Mouse (Mus musculus): Measurements from ENCODE around the gene Rif1. TPM values are rescaled to one million over a fixed set of nuclear protein-coding genes. Genes with fewer than 3 reads are reported as not detected.
"Not testable (repeated sequence)": the region's sequence is repeated elsewhere in the genome, so short reads cannot be mapped to it uniquely, and the experiment has no call there.

Gene Rif1
- polyA plus RNA-seq, 2 experiments = 25.6 to 45.2 TPM

DNA sequence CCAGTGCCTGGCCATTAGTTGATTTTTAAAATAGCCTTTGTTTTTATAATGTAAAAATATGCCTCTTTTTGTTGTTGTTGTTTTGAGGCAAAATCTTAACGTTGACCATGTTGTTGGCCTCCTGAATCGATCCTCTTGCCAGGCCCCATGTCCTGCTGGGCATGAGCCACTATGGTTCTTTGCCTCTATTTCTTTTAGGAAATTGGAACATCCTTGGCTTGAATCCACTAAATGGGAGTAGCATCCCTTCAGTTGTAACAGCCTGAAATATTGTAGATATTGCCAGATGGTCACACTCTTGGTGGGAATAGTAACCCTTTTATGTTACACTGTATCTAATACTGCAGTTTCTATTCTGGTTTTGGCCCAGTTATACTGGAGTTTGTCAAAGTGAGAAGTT lies 11.9 kb downstream of the Rif1 start:
- H3K36me3 ChIP-seq (ENCODE audit: control insufficient read depth, insufficient read depth, low read length) = peaks cover 75% of the 10 kb centered on the region
- WGBS = 93% methylated on average over 2 of the region's 2 CpGs
- ATAC-seq (ENCODE audit: low FRiP score, low read depth) = no peak
- H3K4me3 ChIP-seq (replicated peaks; ENCODE audit: low read length) = no peak overlapping the region
- H3K27ac ChIP-seq (replicated peaks; ENCODE audit: low read depth, low read length) = no peak overlapping the region
- H3K27me3 ChIP-seq (ENCODE audit: control insufficient read depth, insufficient read depth, low read length) = no peaks in the 10 kb centered on the region
- DNase-seq (ENCODE audit: low spot score) = no peak
- H3K9ac ChIP-seq (ENCODE audit: low read depth, low read length, severe bottlenecking) = no peak overlapping the region
- no peak for TF ChIP-seq POLR2A (IDR thresholded peaks at IDR 0.05; ENCODE audit: borderline replicate concordance, extremely low read depth, insufficient read depth, insufficient read length)
- H3K9me3 ChIP-seq (ENCODE audit: control insufficient read depth, low read length) = no peaks in the 10 kb centered on the region
- H3K4me2 ChIP-seq (replicated peaks; ENCODE audit: low read depth, low read length, severe bottlenecking) = no peak overlapping the region
- no peaks in the 10 kb centered on the region for H3K4me1 ChIP-seq (ENCODE audit: control insufficient read depth, insufficient read depth, low read length)

DNA sequence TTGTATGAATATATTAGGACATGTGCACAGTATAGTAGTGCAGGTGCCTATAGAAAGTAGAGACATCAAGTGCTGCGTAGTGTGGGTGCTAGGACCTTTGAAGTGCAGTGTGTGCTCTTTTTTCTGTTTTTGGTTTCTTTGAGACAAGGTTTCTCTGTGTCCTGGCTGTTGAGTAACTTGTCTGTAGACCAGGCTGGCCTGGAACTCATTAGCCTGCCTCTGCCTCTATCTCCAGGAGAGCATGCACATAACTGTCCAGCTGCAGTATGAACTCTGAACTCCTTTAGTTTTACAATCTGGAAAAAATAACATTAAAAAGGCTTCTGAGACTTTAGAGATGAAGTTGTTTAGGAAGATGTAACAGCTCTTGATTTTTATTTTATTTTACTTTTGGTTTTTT lies 41.5 kb downstream of the Rif1 start:
- H3K4me2 ChIP-seq (replicated peaks; ENCODE audit: low read depth, low read length, severe bottlenecking) = no peak overlapping the region
- no peak overlapping the region for H3K27ac ChIP-seq (replicated peaks; ENCODE audit: low read depth, low read length)
- no peak for DNase-seq (ENCODE audit: low spot score)
- H3K9me3 ChIP-seq (ENCODE audit: control insufficient read depth, low read length) = no peaks in the 10 kb centered on the region
- peaks cover 81% of the 10 kb centered on the region for H3K36me3 ChIP-seq (ENCODE audit: control insufficient read depth, insufficient read depth, low read length)
- H3K27me3 ChIP-seq (ENCODE audit: control insufficient read depth, insufficient read depth, low read length) = no peaks in the 10 kb centered on the region
- H3K4me1 ChIP-seq (ENCODE audit: control insufficient read depth, insufficient read depth, low read length) = no peaks in the 10 kb centered on the region
- no peak overlapping the region for H3K9ac ChIP-seq (ENCODE audit: low read depth, low read length, severe bottlenecking)
- no peak for ATAC-seq (ENCODE audit: low FRiP score, low read depth)
- H3K4me3 ChIP-seq (replicated peaks; ENCODE audit: low read length) = no peak overlapping the region
- WGBS = 60% methylated on average over 1 of the region's 1 CpGs
- no peak for TF ChIP-seq POLR2A (IDR thresholded peaks at IDR 0.05; ENCODE audit: borderline replicate concordance, extremely low read depth, insufficient read depth, insufficient read length)

DNA sequence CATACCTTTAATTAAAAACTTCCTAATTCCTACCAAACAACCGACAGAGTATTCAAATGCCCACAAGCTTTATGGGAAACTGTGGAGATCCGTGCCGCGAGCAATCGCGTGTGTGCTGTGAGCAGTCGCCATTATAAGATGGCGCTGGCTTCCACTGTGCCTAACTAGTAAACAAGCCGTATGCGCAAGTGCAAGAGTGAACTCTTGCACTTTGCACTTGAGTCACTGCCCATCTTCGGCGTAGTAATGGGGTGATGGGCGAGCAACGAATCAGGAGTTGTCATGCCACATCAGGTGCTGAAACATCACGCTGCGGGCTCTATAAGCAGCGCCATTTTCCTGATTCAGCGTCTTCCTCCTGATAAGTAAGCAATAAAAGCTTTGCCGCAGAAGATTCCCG lies 58.7 kb downstream of the Rif1 start:
- DNase-seq (ENCODE audit: low spot score); H3K9me3 ChIP-seq (ENCODE audit: control insufficient read depth, low read length); H3K4me2 ChIP-seq (replicated peaks; ENCODE audit: low read depth, low read length, severe bottlenecking); H3K9ac ChIP-seq (ENCODE audit: low read depth, low read length, severe bottlenecking); H3K4me3 ChIP-seq (replicated peaks; ENCODE audit: low read length); H3K27ac ChIP-seq (replicated peaks; ENCODE audit: low read depth, low read length); H3K27me3 ChIP-seq (ENCODE audit: control insufficient read depth, insufficient read depth, low read length); H3K4me1 ChIP-seq (ENCODE audit: control insufficient read depth, insufficient read depth, low read length); ATAC-seq (ENCODE audit: low FRiP score, low read depth): not testable (repeated sequence)
- 97% methylated on average over 20 of the region's 20 CpGs for WGBS
- peaks cover 15% of the 10 kb centered on the region for H3K36me3 ChIP-seq (ENCODE audit: control insufficient read depth, insufficient read depth, low read length)

DNA sequence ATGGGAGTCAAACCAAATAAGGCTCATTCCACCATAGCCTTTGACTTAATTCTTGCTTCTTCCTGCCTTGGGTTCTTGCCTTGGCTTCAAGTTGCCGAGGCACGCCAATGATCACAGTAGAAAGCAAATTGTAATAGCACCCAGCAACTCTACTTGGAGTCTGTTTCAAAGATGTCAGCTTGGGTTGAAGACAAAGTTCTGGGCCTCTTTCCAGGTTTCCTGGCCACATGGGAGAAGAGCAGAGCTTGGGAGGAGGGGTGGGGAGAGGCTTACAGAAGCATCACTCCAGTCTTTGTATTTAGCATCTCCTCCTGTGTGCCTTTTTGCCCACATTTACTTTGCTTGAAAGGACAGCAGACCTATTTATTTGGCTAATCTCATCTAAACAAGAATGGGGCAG lies 60.7 kb downstream of the Rif1 start:
- TF ChIP-seq POLR2A (IDR thresholded peaks at IDR 0.05; ENCODE audit: borderline replicate concordance, extremely low read depth, insufficient read depth, insufficient read length) = no peak
- Histone ChIP-seq H3K9ac (ENCODE audit: low read depth, low read length, severe bottlenecking) (no peak overlapping the region), H3K27ac (replicated peaks; ENCODE audit: low read depth, low read length) (no peak overlapping the region), H3K36me3 (ENCODE audit: control insufficient read depth, insufficient read depth, low read length) (peaks cover 17% of the 10 kb centered on the region), H3K4me2 (replicated peaks; ENCODE audit: low read depth, low read length, severe bottlenecking) (no peak overlapping the region), H3K4me3 (replicated peaks; ENCODE audit: low read length) (no peak overlapping the region), H3K4me1 (ENCODE audit: control insufficient read depth, insufficient read depth, low read length) (no peaks in the 10 kb centered on the region), H3K9me3 (ENCODE audit: control insufficient read depth, low read length) (no peaks in the 10 kb centered on the region), H3K27me3 (ENCODE audit: control insufficient read depth, insufficient read depth, low read length) (no peaks in the 10 kb centered on the region)
- WGBS = 74% methylated on average over 2 of the region's 2 CpGs
- DNase-seq (ENCODE audit: low spot score) (no peak), ATAC-seq (ENCODE audit: low FRiP score, low read depth) (no peak)

DNA sequence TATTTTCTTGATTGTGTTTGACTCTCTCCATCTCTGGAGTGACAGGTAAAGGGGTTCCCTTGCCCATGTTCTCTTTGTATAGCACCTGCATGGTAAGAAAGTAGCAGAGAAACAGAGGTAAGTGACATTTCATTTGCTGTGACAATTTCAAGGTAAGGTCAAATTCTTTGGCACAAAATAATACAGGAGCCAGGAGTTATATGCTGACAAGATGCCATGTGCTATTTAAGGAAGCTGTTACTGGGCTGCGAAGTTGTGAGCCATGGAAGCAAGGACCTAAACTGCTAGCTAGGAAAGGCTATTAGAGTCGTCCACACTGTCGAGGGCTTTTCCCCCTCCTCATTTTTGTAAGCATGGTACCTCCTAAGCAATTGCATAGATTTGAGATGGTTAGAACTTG lies 80.4 kb downstream of the Rif1 start:
- no peak for TF ChIP-seq POLR2A (IDR thresholded peaks at IDR 0.05; ENCODE audit: borderline replicate concordance, extremely low read depth, insufficient read depth, insufficient read length)
- no peaks in the 10 kb centered on the region for H3K36me3 ChIP-seq (ENCODE audit: control insufficient read depth, insufficient read depth, low read length)

More for the DNA sequence above, 80.4 kb downstream of the Rif1 start:
- 74% methylated on average over 3 of the region's 3 CpGs for WGBS
- Histone ChIP-seq H3K27ac (replicated peaks; ENCODE audit: low read depth, low read length) (no peak overlapping the region), H3K9ac (ENCODE audit: low read depth, low read length, severe bottlenecking) (no peak overlapping the region), H3K27me3 (ENCODE audit: control insufficient read depth, insufficient read depth, low read length) (no peaks in the 10 kb centered on the region), H3K4me3 (replicated peaks; ENCODE audit: low read length) (no peak overlapping the region), H3K4me2 (replicated peaks; ENCODE audit: low read depth, low read length, severe bottlenecking) (no peak overlapping the region), H3K9me3 (ENCODE audit: control insufficient read depth, low read length) (no peaks in the 10 kb centered on the region), H3K4me1 (ENCODE audit: control insufficient read depth, insufficient read depth, low read length) (no peaks in the 10 kb centered on the region)
- DNase-seq (ENCODE audit: low spot score) (no peak), ATAC-seq (ENCODE audit: low FRiP score, low read depth) (no peak)
